Mouse (Mus musculus) embryonic fibroblast, embryonic 13.5 days (primary cell): ENCODE measurements around the gene Ttc32.

Source experiments
- CTCF ChIP-seq: IDR thresholded peaks from 2 replicates; pipeline ENCODE4 v1.5.1; 2011; ENCODE audit warnings: mild to moderate bottlenecking, control low read depth, low read length, moderate library complexity, borderline replicate concordance; ENCODE audit not compliant: insufficient read depth
- POLR2A ChIP-seq: IDR thresholded peaks from 2 replicates; pipeline ENCODE4 v1.6.1; 2011; ENCODE audit warnings: low read depth, mild to moderate bottlenecking, control low read depth, low read length, moderate library complexity

- no peak for TF ChIP-seq CTCF
- no peak for TF ChIP-seq POLR2A
Observed at GRCm38 (mm10) chr12:9020431-9020830, 9.4 kb upstream of the Ttc32 start.
